Mouse (Mus musculus): Measurements from ENCODE around the gene Tbxa2r. TPM values are rescaled to one million over a fixed set of nuclear protein-coding genes. Genes with fewer than 3 reads are reported as not detected.
A peak's percentile ranks its signal among the peaks of the same experiment; 100 is the strongest.

The Tbxa2r gene
- polyA plus RNA-seq, 2 experiments, result 1.9 to 2.4 TPM

DNA sequence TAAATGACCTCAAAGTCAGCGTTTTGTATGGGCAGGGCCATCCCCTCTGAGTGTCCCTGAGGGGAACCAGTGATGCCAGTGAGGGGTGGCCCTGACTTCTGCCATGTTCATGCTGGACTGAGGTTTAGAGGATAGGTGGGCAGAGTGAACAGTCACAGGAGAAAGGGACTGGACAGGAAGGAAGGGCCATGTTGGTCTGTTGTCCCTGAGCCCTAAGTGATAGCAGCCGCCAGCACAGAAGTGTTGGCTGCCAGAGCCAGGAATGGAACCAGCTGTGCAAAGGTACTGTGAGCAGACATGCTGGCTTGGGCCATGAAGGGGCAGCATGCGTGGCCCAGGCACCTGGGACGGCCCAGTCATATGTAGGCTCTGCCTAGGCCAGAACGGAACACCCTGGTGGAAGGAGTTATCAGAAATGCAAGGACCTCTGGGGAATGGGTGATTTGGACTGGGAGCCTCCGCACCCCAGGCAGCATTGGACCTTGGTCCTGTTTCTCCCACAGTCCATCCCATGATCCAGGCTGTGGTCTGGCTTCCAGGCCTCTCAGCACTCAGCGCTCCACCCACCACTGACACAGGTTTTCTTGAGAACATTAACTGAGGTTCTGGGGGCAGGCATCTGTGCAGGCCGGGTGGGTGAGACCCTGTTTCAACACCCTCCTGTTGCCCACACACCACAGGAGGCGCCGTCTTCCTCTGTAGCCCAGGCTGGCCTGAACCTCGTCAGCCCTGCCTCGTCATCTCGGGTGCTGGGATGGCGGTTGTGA is 28.8 kb upstream of the Tbxa2r start:
- WGBS (ENCODE audit: insufficient replicate concordance), result 61% methylated on average over 14 of the region's 14 CpGs
- H3K4me3 ChIP-seq (ENCODE audit: insufficient read depth in 1 of 2, low read depth in 2 of 2, low read length in 2 of 2), result no peak overlapping the region
- ATAC-seq (ENCODE audit: insufficient read depth) (0 out of 2 replicates have a peak, but pooled peaks have one; percentile 2), DNase-seq (ENCODE audit: low read depth in 3 of 3, low spot score in 3 of 3) (no peak)
- H3K9me3 ChIP-seq (ENCODE audit: control insufficient read depth, low read length), result no peaks in the 10 kb centered on the region
- no peaks in the 10 kb centered on the region for H3K36me3 ChIP-seq (replicated peaks; ENCODE audit: control insufficient read depth, insufficient read depth, low read depth)
- no peaks in the 10 kb centered on the region for H3K27me3 ChIP-seq (ENCODE audit: control insufficient read depth, insufficient read depth, low read length)
- no peak overlapping the region for H3K9ac ChIP-seq (replicated peaks)
- no peak overlapping the region; the same call in 1 of the 2 replicates for H3K4me2 ChIP-seq (ENCODE audit: low read depth)
- peak overlapping the region; percentile 4 for H3K27ac ChIP-seq
- TF ChIP-seq EP300 (IDR thresholded peaks at IDR 0.05; ENCODE audit: low read depth) (no peak), CTCF (IDR thresholded peaks at IDR 0.05; ENCODE audit: low read depth) (peak; percentile 11; the same call in 1 of the 2 replicates)
- H3K4me1 ChIP-seq (replicated peaks; ENCODE audit: control insufficient read depth in 2 of 2, insufficient read depth in 2 of 2, low read length in 1 of 2), result peaks cover 19 to 54% of the 10 kb centered on the region in 2 experiments

DNA sequence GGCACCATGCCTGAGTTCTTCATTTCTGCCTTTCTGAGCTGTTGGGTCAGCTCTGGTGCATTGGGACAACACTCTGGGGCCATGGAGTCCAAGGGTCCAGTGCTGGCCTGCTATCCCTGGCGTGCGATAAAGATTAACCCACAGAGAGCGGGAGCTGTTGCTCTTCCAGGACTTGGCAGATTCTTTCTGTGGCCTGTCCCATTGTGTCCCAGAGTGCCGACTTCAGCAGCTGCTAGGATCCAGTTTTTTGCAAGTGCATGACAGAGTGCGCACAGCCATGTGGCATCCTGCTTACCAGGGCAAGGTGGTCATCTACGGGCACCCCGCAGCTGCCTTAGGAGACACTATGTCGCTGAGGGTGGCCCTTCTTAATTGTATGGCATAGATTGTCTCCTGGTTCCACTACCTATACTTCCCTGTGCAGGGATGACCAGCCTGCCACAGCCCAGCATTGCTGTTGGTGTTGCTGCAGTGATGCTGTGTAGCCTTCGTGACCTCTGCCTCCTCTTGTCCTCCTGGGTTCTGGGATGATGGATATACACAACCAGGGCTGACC is 28.1 kb upstream of the Tbxa2r start:
- no peak for DNase-seq (ENCODE audit: low read depth in 3 of 3, low spot score in 3 of 3)
- Histone ChIP-seq H3K4me1 (replicated peaks; ENCODE audit: control insufficient read depth in 2 of 2, insufficient read depth in 2 of 2, low read length in 1 of 2) (peaks cover 19 to 50% of the 10 kb centered on the region in 2 experiments), H3K27ac (peak overlapping the region; percentile 4), H3K9me3 (ENCODE audit: control insufficient read depth, low read length) (no peaks in the 10 kb centered on the region), H3K27me3 (ENCODE audit: control insufficient read depth, insufficient read depth, low read length) (no peaks in the 10 kb centered on the region), H3K9ac (replicated peaks) (no peak overlapping the region; the same call in 1 of the 2 replicates), H3K4me3 (ENCODE audit: insufficient read depth in 1 of 2, low read depth in 2 of 2, low read length in 2 of 2) (no peak overlapping the region), H3K36me3 (replicated peaks; ENCODE audit: control insufficient read depth, insufficient read depth, low read depth) (no peaks in the 10 kb centered on the region), H3K4me2 (ENCODE audit: low read depth) (peak overlapping the region; percentile 28; the same call in 1 of the 2 replicates)
- TF ChIP-seq CTCF (IDR thresholded peaks at IDR 0.05; ENCODE audit: low read depth), result no peak
- TF ChIP-seq EP300 (IDR thresholded peaks at IDR 0.05; ENCODE audit: low read depth), result no peak
- ATAC-seq (ENCODE audit: insufficient read depth), result peak; percentile 22; the same call in 1 of the 2 replicates
- WGBS (ENCODE audit: insufficient replicate concordance), result 76% methylated on average over 9 of the region's 9 CpGs

DNA sequence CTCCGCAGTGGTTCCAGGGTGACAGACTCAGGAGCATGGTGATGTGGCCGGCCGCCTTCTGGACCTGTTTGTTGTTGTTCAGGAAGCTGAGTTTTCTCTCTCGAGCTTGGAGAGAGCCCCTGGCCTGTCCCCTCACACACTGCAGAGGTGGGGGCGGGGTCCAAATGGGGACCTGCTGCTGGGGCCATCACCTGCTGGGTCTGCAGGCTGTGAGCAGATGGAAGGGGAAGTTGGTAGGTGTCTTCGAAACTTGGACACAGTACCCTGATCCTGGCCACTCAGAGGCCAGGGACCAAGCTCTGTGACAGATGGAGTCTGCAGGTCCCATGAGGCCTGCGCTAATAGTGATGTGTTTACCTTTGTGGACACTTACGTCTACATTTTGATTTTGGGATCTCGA is 27.2 kb upstream of the Tbxa2r start:
- TF ChIP-seq CTCF (IDR thresholded peaks at IDR 0.05; ENCODE audit: low read depth), result no peak
- TF ChIP-seq EP300 (IDR thresholded peaks at IDR 0.05; ENCODE audit: low read depth), result no peak
- 74% methylated on average over 9 of the region's 9 CpGs for WGBS (ENCODE audit: insufficient replicate concordance)
- Histone ChIP-seq H3K36me3 (replicated peaks; ENCODE audit: control insufficient read depth, insufficient read depth, low read depth) (no peaks in the 10 kb centered on the region), H3K9ac (replicated peaks) (no peak overlapping the region), H3K4me1 (replicated peaks; ENCODE audit: control insufficient read depth in 2 of 2, insufficient read depth in 2 of 2, low read length in 1 of 2) (peaks cover 19 to 49% of the 10 kb centered on the region in 2 experiments), H3K4me3 (ENCODE audit: insufficient read depth in 1 of 2, low read depth in 2 of 2, low read length in 2 of 2) (no peak overlapping the region), H3K27ac (no peak overlapping the region), H3K4me2 (ENCODE audit: low read depth) (no peak overlapping the region), H3K27me3 (ENCODE audit: control insufficient read depth, insufficient read depth, low read length) (no peaks in the 10 kb centered on the region), H3K9me3 (ENCODE audit: control insufficient read depth, low read length) (no peaks in the 10 kb centered on the region)
- DNase-seq (ENCODE audit: low read depth in 3 of 3, low spot score in 3 of 3) (no peak), ATAC-seq (ENCODE audit: insufficient read depth) (no peak)

DNA sequence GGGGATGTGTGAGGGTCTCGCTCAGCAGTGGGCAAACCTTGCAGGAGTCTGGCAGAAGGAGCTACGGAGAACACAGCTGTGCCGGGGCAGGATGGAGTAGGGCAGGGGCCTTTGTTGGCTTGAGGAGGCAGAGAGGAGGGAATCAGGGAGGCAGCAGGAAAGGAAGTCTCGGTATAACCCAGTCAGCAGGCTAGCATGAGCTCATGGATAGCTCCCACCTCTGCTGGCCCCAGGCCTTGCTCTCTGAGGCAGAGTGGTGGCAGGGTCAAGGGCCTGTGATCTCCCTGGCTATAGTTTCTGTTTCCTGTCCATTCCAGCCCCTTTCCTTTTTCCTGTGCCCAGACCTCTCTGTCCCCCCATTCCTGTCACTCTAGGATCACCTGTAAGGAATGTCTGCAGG is 26.2 kb upstream of the Tbxa2r start:
- no peaks in the 10 kb centered on the region for H3K27me3 ChIP-seq (ENCODE audit: control insufficient read depth, insufficient read depth, low read length)
- peaks cover 19 to 48% of the 10 kb centered on the region in 2 experiments for H3K4me1 ChIP-seq (replicated peaks; ENCODE audit: control insufficient read depth in 2 of 2, insufficient read depth in 2 of 2, low read length in 1 of 2)
- H3K27ac ChIP-seq, result no peak overlapping the region
- no peaks in the 10 kb centered on the region for H3K9me3 ChIP-seq (ENCODE audit: control insufficient read depth, low read length)
- no peak for DNase-seq (ENCODE audit: low read depth in 3 of 3, low spot score in 3 of 3)
- TF ChIP-seq EP300 (IDR thresholded peaks at IDR 0.05; ENCODE audit: low read depth), result no peak
- no peak for TF ChIP-seq CTCF (IDR thresholded peaks at IDR 0.05; ENCODE audit: low read depth)
- H3K36me3 ChIP-seq (replicated peaks; ENCODE audit: control insufficient read depth, insufficient read depth, low read depth), result peaks cover under 1% of the 10 kb centered on the region; the same call in 1 of the 2 replicates
- no peak overlapping the region for H3K4me3 ChIP-seq (ENCODE audit: insufficient read depth in 1 of 2, low read depth in 2 of 2, low read length in 2 of 2)
- 57% methylated on average over 4 of the region's 4 CpGs for WGBS (ENCODE audit: insufficient replicate concordance)
- H3K4me2 ChIP-seq (ENCODE audit: low read depth), result peak overlapping the region; percentile 52
- ATAC-seq (ENCODE audit: insufficient read depth), result no peak
- H3K9ac ChIP-seq (replicated peaks), result no peak overlapping the region; the same call in 1 of the 2 replicates

DNA sequence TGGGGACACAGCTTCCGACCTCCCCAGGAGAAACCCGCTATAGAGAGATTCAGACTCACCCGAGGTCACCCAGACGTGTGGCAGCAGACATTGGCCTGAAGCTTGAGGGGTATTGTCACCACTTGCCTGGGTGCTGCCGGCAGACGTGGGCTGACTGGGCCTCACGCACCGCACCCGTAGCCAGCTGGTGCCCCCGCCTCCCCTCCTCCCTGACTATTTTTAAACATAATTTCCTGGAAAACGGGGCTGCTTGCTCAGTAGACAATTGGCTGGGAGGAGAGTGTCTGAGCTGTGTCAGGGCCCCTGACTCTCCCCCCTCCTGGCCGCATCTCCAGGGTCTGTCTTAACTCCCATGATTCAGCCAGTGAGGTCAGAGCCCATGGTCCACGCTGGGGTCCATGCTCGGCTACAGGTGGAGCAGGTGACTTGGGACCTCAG is 25.7 kb upstream of the Tbxa2r start:
- WGBS (ENCODE audit: insufficient replicate concordance), result 13% methylated on average over 14 of the region's 14 CpGs
- DNase-seq (ENCODE audit: low read depth in 3 of 3, low spot score in 3 of 3) (no peak), ATAC-seq (ENCODE audit: insufficient read depth) (peak; percentile 43; the same call in 1 of the 2 replicates)
- no peak overlapping the region for H3K4me3 ChIP-seq (ENCODE audit: insufficient read depth in 1 of 2, low read depth in 2 of 2, low read length in 2 of 2)
- no peaks in the 10 kb centered on the region for H3K9me3 ChIP-seq (ENCODE audit: control insufficient read depth, low read length)
- no peaks in the 10 kb centered on the region for H3K27me3 ChIP-seq (ENCODE audit: control insufficient read depth, insufficient read depth, low read length)
- H3K4me2 ChIP-seq (ENCODE audit: low read depth), result peak overlapping the region; percentile 52
- TF ChIP-seq EP300 (IDR thresholded peaks at IDR 0.05; ENCODE audit: low read depth) (no peak), CTCF (IDR thresholded peaks at IDR 0.05; ENCODE audit: low read depth) (no peak)
- no peak overlapping the region for H3K27ac ChIP-seq
- H3K4me1 ChIP-seq (replicated peaks; ENCODE audit: control insufficient read depth in 2 of 2, insufficient read depth in 2 of 2, low read length in 1 of 2), result peaks cover 19 to 47% of the 10 kb centered on the region in 2 experiments
- peak overlapping the region; percentile 35 for H3K9ac ChIP-seq (replicated peaks)
- H3K36me3 ChIP-seq (replicated peaks; ENCODE audit: control insufficient read depth, insufficient read depth, low read depth), result peaks cover 6% of the 10 kb centered on the region; the same call in 1 of the 2 replicates
